Mouse (Mus musculus): Measurements from ENCODE around the gene Slc12a3.

- no peak for TF ChIP-seq CEBPB (IDR thresholded peaks at IDR 0.05; ENCODE audit: low read depth)
- TF ChIP-seq CTCF (IDR thresholded peaks at IDR 0.05; ENCODE audit: control insufficient read depth, insufficient read depth, insufficient read length), result no peak
- TF ChIP-seq MYOG (IDR thresholded peaks at IDR 0.05; ENCODE audit: control insufficient read depth, extremely low read depth, insufficient read length), result no peak
- no peak for TF ChIP-seq MAX (IDR thresholded peaks at IDR 0.05)
- TF ChIP-seq USF1 (IDR thresholded peaks at IDR 0.05; ENCODE audit: low read depth), result no peak
- TF ChIP-seq FOSL1 (IDR thresholded peaks at IDR 0.05; ENCODE audit: insufficient read depth, low read length, poor library complexity, severe bottlenecking), result no peak
- TF ChIP-seq MYOD1 (IDR thresholded peaks at IDR 0.05; ENCODE audit: control insufficient read depth, insufficient read length, low read depth), result no peak
Measured at GRCm38 (mm10) chr8:94354069-94354531, 25.1 kb downstream of the Slc12a3 start.

Measured in C2C12 (cell line).